Mouse (Mus musculus): Measurements from ENCODE around the gene Nfib. TPM values are rescaled to one million over a fixed set of nuclear protein-coding genes. Genes with fewer than 3 reads are reported as not detected.

The Nfib gene
- total RNA-seq, 2 experiments from 2014 or later, result 118 to 124 TPM

DNA sequence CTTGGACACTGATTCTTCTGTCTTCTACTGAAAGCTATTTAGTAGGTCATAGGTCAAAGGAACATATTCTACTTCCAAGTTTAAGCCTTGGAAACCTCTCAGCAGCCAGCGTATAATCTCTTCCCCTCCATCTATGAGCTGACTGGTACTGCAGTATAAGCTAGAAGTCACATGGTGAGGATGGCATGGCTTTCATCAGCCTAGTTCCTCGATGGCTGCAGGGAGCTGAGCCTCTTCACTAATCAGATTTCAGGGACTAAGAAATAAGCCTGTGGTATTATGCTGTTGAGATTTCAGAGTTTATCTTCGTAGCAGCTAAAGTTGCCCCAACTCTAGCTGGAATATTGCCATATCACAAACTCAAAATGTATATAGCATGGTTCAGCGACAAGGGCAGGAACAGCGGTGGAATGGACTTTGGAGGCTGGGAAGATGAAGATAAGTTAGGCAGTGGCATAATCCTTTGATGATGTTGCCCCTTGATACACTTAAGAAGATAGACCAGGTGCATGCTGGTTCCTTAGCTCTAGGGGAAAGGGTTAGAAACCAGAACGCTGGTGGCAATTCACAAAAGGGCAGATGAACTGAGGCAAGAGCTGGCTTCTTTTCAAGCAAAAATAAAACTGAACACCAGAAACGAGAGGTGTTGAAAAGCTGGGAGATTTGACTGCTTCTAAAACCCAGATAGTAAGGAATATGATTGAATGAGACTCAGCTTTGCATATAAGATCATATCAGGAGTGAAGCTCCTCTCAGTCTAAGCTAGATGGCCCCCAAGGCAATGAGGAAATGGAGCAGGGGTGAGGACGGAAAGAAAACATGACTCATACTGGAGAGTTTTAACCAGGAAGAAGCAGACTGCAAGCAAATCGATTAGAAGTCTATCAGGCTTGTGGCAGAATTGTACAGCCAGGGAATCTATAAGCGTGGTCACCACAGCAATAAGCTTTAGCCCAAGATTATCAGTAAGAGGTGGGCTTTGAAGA, 111.6 kb downstream of the Nfib start:
- no peak for DNase-seq (ENCODE audit: low spot score in 2 of 2)

DNA sequence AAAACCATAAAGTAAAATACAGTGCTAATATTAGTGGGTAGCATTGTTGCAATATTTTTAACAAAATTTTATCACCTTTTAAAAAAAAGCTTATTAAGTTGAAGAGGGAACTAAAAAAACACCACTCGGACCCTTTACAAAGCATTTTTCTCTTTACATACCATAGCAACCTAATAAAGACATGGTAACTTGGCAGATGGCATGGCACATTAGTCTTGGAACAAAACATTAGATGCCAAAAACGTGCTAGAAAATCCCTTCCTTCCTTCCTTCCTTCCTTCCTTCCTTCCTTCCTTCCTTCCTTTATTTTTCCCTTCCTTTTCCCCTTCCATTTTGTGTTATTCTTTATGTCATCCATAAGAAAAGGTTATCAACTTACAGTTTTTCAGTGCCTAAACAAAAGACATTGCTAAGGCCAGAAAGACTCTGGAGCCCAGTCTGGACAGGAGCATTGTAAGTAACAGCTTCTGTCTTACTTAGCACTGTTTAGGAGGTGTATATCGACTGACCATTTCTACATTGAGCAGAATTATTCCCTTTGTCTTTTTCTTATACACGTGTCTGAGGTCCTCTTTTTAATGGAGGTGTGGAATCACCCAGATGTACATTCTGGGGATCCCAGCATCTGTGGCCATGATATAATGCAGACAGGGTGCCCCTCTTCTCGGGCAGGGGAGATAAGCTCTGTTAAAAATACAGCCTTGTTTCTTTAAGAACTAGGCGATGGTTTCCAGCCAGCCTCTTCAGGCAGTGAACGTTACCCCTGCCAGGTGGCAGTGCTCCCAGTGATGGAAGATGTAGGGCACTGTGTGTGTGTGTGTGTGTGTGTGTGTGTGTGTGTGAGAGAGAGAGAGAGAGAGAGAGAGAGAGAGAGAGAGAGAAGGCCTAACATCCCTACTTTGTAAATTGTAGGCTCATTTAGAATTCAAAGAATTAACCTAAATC, 113.2 kb downstream of the Nfib start:
- no peak for DNase-seq (ENCODE audit: low spot score in 2 of 2)

DNA sequence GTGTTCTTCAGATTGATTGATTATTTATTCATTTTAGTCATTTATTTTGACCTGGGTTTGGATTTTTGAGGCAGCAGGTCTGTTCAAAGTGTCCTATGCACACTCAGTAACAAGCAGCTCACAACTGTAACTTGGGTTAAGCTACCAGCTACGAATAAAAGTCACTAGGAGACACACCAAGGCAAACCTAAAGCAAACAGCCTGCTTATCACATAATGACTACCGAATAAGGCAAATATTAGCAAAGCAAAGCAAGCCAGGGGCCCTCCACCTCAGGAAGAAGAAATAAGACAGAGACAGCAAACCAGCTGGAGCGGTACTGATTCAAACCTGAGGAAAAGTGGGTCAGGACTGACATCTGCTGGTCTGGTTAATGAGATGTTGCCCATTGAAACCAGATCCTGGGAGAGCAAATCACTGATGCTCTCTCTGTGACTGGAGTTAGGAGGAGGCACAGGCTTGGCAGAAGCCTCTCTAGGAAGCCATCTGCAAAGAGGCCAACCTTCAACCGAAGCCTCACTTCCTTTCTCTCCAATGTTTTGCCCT, 116.1 kb downstream of the Nfib start:
- DNase-seq (ENCODE audit: low spot score in 2 of 2), result no peak

DNA sequence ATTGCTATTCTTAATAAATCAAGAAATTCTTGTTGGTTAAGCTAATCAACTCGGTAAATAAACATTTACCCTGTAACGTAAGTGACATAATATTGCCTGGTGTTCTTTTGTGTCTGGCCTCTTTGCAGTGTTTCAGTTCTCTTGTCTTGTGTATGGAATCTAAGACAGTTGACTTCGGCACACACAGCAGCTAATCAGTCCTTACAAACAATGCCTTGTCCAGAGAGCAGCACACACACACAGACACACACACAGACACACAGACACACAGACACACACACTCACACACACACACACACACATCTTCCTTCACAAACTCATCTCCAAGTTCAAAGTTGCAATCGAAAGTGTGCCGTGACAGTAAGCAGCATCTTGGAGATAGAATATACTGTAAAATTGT, 116.8 kb downstream of the Nfib start:
- DNase-seq (ENCODE audit: low spot score in 2 of 2), result no peak

DNA sequence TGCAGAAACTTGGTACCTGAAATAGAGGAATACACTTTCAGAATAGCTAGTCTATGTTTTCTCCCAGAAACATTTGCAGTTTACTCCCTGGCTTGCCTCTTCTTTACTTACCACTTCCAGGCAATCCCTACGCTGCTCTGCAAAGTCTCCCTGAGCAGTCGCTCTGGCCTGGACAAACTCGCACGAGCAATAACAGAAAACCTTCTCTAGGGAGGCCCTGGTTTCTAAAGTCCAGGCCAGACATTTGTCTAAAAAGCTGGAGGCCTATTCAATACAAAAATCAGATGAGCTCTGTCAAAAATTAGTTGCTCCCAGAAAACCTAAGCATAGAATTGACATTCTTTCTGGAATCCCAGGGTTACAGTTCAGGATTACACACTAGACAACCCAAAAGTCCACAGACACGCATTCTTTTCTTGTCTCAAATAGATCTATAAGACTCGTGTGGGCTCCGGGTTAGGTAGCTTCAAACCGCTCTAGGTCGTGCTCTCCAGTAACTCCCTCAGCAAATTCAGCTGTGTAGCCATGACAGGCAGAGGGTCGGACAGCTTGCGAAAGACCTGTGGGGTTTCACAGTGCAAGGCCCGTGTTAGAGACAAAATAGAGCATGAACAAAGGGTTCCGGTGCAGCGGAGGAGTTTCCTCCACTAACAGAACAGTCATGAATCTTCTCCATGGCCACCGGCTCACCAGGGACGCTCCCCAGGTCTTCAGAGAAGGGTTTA, 118.2 kb downstream of the Nfib start:
- DNase-seq (ENCODE audit: low spot score in 2 of 2), result no peak

DNA sequence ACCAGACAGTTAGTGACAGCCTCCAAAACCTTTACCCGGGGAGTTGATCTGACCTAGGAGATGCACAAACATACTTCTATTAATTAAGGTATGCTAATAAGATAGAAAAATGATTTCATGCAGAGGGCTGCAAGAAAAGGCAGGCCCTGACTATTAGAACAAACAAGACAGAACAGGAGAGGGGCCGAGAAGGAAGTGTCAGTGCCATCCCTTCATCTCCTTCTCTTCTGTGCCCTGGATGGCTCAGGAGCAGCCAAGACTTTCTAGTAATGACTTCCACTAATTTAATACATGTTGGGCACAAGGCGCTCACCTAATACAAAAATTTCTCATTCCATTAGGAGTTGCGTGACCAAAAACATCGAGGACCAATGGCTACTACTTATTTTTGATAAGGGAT, 118.9 kb downstream of the Nfib start:
- no peak for DNase-seq (ENCODE audit: low spot score in 2 of 2)

DNA sequence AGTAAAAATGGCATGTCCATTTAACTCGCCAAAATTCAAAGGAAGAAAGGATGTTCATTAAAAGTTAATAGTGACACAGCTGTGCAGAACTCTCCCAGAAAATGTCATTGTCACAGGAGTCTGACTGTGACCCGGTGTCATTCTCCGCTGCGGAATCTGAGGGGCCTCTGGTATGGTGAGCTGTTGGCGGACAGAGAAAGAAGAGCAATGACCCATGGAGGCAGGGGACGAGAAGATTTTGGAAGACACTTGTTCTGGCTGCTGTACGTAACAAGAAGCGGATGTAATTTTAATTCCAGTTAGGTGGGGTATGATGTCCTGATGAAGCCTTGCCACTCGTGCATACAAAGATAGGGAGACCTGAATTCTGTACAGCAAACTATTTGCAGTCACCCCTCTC, 120.0 kb downstream of the Nfib start:
- no peak for DNase-seq (ENCODE audit: low spot score in 2 of 2)

DNA sequence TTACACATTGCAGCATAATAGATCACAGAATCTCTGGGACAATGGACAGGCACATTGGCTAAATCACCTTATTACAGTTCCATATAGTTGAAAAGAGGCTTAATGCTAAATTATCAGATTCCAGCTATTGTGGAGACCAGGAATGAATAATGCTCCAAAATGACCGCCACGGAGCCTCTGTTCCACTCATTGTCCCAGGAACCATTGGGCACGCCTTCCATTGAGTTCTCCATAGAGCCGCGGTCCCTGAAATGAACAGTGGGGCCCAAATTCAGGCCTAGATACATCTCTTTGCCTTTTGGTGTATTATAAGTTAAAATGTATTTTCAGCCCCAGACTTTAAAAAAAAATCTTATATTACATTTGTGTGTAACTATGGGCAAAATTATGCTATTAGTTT, 120.5 kb downstream of the Nfib start:
- DNase-seq (ENCODE audit: low spot score in 2 of 2), result no peak

DNA sequence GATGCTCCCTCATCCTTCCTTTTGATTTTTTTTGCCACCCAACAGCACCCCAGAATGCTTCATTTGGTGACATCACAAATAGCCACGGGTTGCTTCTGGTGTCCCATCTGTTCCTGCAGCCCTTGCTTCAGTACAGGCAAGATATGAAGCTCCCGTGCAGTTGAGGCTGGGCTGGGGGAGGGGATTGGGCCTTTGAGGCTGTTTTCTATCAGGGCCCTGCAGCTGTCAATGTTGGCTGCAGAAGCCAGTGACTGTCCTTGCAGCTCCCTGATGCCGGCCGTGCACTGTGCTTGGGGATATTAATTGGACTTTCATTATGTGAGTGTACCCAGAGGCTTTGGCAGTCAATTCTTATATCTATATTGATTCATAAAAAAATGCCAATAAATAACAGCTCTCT, 121.0 kb downstream of the Nfib start:
- DNase-seq (ENCODE audit: low spot score in 2 of 2), result no peak

DNA sequence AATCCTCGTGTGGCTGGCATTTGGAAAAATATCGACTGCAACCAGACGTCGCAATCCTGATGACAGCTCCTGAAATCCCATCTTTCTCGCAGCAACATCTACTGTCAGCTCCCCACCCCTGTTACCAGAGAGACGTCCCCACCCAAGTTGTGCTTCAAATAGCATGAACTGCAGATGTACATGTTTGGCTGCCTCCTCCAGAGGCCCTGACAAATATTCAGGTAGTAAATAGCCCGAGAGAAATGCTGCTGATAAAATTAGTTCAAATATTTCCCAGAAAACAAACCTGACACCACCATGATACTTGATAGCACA, 132.3 kb downstream of the Nfib start:
- DNase-seq (ENCODE audit: low spot score in 2 of 2), result no peak

DNA sequence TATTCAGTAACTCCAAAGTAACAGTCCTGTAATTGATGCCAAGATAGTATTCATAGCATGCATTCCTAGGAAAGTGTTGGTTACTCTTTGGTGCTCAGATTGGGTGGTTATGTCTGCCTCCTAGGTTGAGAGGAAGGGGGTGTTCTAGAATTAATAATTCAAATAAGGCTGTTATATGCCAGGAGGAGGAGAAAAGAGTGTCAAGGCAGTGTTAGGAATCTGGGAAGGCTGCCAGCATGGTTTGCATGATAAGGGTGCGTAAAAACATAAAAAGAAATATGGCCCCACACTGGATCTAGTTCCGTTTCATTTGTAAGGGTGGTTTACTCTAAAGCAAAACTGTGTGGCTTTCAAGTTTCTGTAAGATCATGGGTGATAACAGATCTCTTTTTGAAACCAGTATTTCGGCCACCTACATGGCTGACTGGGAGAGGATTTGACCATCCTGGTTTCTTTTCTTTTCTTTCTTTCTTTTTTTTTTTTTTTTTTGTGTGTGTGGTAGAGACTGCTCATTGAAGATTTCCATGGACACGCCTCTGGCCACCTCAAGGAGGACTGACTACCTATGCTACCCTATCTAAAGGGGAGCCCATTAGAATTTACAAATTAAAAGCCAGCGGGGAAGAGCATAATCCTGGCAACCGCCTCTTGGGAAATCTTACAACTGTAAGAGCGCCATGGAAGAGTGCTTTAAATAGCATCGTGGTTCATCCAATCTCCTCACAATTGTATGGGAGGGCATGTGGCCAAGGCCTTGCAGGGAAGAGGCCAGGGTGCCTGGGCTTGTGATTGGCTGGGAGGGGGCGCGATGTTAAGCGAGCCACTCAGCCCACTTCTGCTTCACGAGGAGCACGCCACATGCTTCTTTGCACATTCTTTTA, 132.9 kb downstream of the Nfib start:
- no peak for DNase-seq (ENCODE audit: low spot score in 2 of 2)

DNA sequence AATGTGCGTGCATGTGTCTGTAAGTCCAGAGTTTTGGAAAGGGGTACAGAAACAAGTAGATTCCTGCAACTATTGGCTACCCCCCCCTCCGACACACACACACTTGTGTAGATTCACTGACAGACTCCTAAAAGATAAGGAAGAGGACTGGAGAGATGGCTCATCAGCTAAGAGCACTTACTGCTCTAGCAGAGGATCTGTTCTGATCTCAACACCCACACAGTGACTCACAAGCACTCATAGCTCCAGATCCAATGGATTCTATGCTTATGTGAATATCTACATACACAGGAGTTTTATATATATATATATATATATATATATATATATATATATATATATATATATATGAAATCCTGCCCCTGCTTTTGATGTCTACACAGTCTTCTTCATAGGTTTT, 146.7 kb downstream of the Nfib start:
- no peak for DNase-seq (ENCODE audit: low spot score in 2 of 2)

DNA sequence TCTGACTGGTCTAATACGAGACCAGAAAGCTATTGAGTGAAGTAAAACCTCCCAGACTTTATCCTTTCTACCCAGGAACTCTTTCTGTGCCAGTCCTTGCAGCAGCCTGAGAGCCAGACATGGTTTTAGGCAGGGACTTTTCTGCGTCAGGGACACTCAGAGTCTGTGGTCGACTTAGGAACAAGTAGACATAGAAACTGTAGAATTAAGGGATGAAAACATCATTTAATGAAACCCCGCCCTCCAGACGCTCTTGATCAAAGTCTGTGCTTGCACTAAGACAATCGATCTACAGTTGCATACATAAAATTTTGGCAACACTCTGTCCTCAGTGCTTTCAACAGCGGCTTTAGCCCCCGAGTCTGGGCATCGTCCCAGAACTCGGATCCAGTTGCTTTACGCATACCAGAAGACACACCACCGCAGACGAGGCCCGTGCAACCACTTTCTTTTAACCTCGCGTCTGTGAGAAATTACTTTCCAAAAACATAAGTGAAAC, 149.8 kb downstream of the Nfib start:
- no peak for DNase-seq (ENCODE audit: low spot score in 2 of 2)

DNA sequence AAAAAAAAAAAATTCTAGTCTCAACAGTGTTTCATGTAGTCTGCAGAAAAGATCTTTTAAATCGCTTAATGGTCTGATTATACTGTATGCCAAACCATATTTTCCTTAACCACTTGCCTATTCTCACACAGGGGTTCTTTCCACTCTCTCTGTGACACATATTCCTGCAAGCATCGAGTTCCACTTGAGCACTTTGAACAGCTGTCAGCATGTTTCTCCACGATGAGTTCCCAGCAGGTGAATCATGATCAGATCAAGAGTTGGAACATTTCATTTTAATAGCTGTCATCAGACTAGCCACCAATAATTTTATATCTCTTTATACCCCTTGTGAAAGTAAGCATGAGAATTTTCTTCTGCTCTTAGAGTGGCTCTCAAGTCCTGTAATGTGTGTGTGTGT, 151.9 kb downstream of the Nfib start:
- no peak for DNase-seq (ENCODE audit: low spot score in 2 of 2)

DNA sequence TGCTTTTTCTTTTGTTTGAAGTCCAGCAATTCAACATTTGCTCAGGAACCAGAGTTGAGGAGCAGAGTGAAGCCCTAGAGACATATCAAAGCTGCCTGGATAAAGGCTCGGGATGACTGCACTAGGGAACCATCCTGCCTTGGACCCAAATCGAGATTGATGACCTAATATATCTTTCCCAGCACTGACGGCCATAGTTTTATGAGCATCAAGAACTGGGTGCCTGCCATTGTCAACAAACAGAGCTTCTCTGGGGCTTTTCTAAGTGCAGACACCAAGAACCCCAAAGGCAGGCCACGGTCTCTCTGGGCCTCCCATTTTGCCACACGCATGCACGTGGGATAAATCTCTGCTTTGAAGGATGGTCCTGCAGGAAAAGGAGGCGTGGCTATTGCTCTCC, 153.3 kb downstream of the Nfib start:
- no peak for DNase-seq (ENCODE audit: low spot score in 2 of 2)

DNA sequence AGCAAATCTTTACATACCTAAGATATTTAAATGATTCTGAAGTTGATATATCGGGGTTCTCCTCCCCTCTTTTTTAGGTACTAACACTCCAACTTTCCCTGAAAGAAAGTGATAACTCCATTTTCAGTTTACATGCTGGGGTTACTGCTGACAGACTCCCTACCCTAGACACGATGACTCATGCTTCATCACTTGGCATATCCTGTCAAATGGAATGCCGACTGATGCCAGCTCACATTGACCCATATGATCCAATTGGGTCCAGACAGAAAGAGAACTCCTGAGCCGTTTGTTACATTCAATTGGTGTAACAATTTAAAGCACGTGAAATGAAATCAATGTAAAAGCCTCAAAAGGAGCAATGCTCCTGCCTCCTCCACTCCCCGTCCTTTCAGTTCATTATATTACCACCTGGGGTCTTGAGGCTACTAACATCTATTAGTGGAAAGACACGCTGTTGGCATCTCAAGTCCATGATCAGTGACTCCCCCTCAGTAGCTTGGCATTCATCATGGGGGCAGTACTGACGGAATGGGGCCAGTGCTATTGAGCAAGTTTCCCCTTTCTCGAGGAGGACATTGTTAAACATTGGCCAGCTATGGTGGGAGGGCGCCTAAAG, 155.7 kb downstream of the Nfib start:
- DNase-seq (ENCODE audit: low spot score in 2 of 2), result no peak

DNA sequence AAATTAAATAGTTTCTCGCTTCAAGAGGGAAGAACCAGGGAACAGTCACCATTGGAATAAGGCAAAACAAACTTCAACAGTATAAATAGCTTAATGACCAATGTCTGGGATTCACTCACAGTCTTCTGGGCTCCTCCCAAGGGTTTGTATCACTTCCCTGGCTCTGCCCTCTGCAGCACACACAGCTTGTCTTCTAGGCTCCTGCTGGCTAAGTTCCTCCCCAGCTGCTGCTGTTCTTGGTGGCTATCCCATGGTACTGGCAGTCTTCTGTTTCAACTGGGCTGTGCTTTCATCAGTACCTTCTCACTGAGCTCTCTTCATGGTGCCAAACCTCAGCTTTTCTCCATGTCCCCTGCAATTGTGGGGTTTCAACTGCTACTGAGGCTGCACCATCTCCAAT, 157.3 kb downstream of the Nfib start:
- no peak for DNase-seq (ENCODE audit: low spot score in 2 of 2)

DNA sequence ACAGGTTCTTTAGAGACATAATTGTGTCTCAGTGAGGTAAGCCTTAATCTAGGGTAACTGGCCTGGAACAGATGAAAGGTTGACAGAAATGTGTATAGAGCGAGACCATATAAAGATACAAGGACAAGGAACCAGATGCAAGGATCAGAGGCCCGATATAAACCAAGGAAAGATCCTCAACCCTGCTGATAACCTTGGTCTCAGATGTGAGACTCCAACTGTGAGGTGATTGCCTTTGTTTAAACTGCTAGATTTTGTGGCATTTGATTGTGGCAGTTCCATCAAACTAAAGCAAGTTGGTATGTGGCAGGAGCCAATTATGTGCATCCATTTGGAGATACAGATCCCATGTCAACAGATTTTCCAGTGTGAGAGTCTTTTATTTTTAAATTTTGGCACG, 161.6 kb downstream of the Nfib start:
- no peak for DNase-seq (ENCODE audit: low spot score in 2 of 2)

DNA sequence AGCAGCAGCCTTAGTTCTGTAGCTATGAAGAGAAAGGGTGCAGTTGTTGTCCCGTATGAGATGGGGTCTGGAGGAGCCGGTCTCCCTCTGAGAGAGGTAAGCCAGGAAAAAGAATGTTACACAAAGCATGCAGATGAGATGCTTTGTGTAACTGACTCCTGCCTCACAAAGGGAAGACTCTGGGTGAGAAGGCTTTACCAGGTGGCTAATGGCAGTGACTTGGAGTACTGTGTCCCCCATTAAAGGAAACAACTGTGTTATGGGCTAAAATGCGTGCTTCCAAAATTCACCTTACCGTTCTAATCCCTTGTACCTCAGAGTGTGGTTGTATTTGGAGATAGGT, 162.2 kb downstream of the Nfib start:
- no peak for DNase-seq (ENCODE audit: low spot score in 2 of 2)
